Mouse (Mus musculus): ENCODE data around the gene Tbc1d9b.

GRCm38 (mm10) chr11:50212060-50212739 lies 81.0 kb downstream of the Tbc1d9b start:
- no peak for TF ChIP-seq POLR2A (IDR thresholded peaks at IDR 0.05; ENCODE audit: low read depth, low read length)
- TF ChIP-seq CTCF (IDR thresholded peaks at IDR 0.05; ENCODE audit: borderline replicate concordance, insufficient read depth, low read length) = no peak

Data from embryonic fibroblast, embryonic 13.5 days (primary cell).